Mouse (Mus musculus) limb, embryonic 10.5 days (tissue): ENCODE data around the gene Rnf126. TPM values are rescaled to one million over a fixed set of nuclear protein-coding genes. Genes with fewer than 3 reads are reported as not detected.

Source experiments
- DNase-seq: peaks from one replicate; pipeline ENCODE4 v3.0.0-alpha.2; 2017; ENCODE audit warnings: low spot score
- H3K27ac ChIP-seq: fragments of 300-500 bp; sonication (generic); 2 replicates; pipeline ENCODE4 v1.5.1; 2016; ENCODE audit warnings: mild to moderate bottlenecking
- H3K27me3 ChIP-seq: fragments of 300-500 bp; sonication (generic); 2 replicates; pipeline ENCODE4 v1.6.1; 2016; ENCODE audit warnings: low read depth, mild to moderate bottlenecking; ENCODE audit not compliant: poor library complexity, severe bottlenecking
- H3K36me3 ChIP-seq: fragments of 300-500 bp; sonication (generic); 2 replicates; pipeline ENCODE4 v1.6.1; 2016; ENCODE audit warnings: mild to moderate bottlenecking, moderate library complexity
- H3K4me1 ChIP-seq: fragments of 300-500 bp; sonication (generic); 2 replicates; pipeline ENCODE4 v1.6.1; 2016
- H3K4me3 ChIP-seq: fragments of 300-500 bp; sonication (generic); 2 replicates; pipeline ENCODE4 v1.5.1; 2016; ENCODE audit warnings: mild to moderate bottlenecking, moderate library complexity
- H3K9me3 ChIP-seq: fragments of 300-500 bp; sonication (generic); replicated peaks from 2 replicates; pipeline ENCODE4 v1.6.1; 2016; ENCODE audit warnings: mild to moderate bottlenecking
- WGBS: fragments of 180-500 bp; shearing (Covaris S2); methylation state at CpG from one replicate; pipeline ENCODE4 v1.1.7; 2016; 5-methylcytosine and 5-hydroxymethylcytosine counted together
- polyA plus RNA-seq: library from polyadenylated mRNA; unstranded; fragments of >200 nt; fragmentation: Nextera tagmentation; extraction: Ambion mirVana; gene quantifications from 2 replicates; pipeline ENCODE4 v1.2.1, GENCODE M21; 2016

Rnf126 gene
- polyA plus RNA-seq, 1 experiment from 2014 or later = 141 TPM

DNA sequence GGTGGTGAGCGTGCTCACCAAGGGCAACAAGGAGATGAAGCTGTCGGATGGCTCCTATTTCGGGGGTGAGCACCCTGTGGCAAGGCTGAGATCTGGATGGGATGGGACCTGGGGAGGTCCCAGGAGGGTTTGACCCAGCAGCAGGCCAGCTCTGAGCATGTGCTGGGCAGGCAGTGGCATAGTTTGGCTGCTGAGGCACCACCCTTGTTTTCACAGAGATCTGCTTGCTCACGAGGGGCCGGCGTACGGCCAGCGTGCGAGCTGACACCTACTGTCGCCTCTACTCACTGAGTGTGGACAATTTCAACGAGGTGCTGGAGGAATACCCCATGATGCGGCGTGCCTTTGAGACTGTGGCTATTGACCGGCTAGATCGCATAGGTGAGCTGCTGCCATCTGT is 32.9 kb downstream of the Rnf126 start:
- Histone ChIP-seq H3K4me3 (no peak overlapping the region), H3K9me3 (peaks cover 12% of the 10 kb centered on the region), H3K27ac (no peak overlapping the region), H3K27me3 (peaks cover 36% of the 10 kb centered on the region), H3K4me1 (peaks cover 11% of the 10 kb centered on the region), H3K36me3 (peaks cover 63% of the 10 kb centered on the region)
- 94% methylated on average over 15 of the region's 15 CpGs for WGBS
- no peak for DNase-seq

DNA sequence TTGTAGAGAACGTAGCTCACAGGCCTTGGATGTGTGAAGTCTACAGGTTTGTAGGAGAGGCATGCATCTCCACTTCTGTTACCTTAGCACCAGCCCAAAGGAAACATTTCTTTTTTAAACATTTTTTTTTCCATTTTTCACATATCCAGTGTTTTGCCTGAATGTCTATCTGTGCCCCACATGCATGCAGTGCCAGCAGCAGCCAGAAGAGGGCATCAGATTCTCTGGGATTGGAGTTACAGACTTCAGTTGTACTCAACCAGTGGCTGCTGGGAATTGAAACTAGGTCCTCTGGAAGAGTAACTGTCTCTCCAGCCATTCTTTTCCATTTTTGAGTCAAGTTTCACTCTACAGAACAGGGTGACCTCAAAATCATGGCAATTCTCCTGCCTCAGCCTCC is 34.3 kb downstream of the Rnf126 start:
- Histone ChIP-seq H3K9me3 (peaks cover 3% of the 10 kb centered on the region; the same call in 1 of the 2 replicates), H3K4me1 (peaks cover 11% of the 10 kb centered on the region), H3K27ac (no peak overlapping the region), H3K27me3 (peaks cover 34% of the 10 kb centered on the region), H3K36me3 (peaks cover 50% of the 10 kb centered on the region), H3K4me3 (no peak overlapping the region)
- 97% methylated on average over 1 of the region's 1 CpGs for WGBS
- DNase-seq = no peak

DNA sequence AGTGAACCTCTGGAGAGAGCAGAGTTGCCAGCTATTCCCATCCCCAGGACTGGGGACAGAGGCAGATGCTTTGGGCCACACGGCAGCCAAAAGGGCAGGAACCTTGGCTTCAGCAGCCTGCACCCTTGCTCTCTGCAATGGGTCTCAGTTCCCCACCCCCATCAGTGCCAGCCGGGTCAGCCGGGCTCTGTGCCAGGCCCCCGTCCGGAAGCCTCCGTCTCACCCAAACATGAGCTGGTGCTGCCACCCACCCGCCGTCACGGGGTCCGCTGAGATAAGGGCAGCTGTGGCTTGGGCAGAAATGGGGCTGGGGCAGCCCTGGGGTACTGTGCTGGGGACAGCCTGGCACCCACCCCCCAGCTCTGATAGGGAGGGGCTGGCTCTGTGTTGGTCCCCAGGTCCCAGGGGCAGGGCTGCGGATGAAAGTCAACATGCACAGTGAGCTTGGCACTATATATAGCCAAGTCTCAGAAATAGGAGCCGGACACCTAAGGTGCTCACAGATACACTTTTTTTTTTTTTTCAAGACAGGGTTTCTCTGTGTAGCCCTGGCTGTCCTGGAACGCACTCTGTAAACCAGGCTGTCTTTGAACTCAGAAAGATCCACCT is 37.3 kb downstream of the Rnf126 start:
- Histone ChIP-seq H3K9me3 (no peaks in the 10 kb centered on the region), H3K27ac (no peak overlapping the region), H3K36me3 (peaks cover 19% of the 10 kb centered on the region), H3K27me3 (peaks cover 4% of the 10 kb centered on the region; the same call in 1 of the 2 replicates), H3K4me1 (peaks cover 3% of the 10 kb centered on the region; the same call in 1 of the 2 replicates), H3K4me3 (no peak overlapping the region)
- DNase-seq = no peak
- WGBS = 89% methylated on average over 13 of the region's 13 CpGs

DNA sequence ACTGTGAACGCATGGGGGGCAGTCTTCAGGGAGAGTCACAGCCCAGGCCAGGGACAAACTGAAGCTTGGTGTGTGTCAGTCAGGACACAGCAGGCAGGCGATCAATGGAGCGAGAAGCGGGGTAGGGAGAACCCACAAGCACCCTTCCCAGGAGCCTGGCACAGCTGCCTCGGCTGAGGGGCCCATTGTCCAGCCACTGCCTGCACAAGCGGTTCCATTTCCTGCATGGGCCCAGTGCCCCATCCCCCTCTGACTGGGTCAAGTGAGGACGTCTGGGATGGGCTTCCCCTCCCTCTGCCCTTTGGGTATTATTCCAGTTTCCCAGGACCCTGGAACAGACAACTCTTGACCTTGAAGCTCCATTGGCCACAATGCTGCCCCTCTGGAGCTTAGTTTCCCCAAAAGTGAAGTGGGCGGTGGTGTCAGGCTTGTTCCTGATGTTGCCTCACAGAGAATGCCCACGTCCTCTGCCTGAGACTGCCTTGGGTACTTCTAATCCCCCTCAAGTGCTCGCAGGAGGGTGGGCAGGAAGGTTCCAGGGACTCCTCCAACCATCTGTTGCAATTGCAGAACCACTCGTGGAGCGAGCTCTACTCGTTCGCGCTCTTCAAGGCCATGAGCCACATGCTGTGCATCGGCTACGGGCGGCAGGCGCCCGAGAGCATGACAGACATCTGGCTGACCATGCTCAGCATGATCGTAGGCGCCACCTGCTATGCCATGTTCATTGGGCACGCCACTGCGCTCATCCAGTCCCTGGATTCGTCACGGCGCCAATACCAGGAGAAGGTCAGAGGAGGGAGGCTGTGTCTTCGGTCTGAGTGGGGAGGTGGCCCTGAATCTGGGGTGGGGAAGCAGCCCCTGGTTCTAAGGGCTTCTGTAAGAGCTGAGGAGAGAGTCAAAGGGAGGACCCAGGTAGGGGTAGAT is 38.2 kb downstream of the Rnf126 start:
- H3K4me1 ChIP-seq = peaks cover 3% of the 10 kb centered on the region; the same call in 1 of the 2 replicates
- H3K4me3 ChIP-seq = no peak overlapping the region
- WGBS = 77% methylated on average over 28 of the region's 28 CpGs
- H3K27ac ChIP-seq = no peak overlapping the region
- no peaks in the 10 kb centered on the region for H3K9me3 ChIP-seq
- no peaks in the 10 kb centered on the region for H3K27me3 ChIP-seq
- no peak for DNase-seq
- H3K36me3 ChIP-seq = peaks cover 11% of the 10 kb centered on the region

DNA sequence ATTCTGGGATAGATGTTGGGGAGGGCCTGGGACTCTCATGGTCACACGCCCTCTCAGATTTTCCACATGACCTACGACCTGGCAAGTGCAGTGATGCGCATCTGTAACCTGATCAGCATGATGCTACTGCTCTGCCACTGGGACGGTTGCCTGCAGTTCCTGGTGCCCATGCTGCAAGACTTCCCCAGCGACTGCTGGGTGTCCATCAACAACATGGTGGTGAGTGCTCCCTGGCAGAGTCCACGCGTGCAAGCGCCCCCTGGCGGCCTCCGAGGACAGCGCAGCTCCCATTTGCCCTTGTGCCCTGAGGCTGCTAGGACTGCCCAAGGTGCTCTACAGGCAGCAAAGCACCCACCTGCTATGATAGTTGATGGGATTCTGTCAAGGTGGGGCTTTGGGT is 40.7 kb downstream of the Rnf126 start:
- Histone ChIP-seq H3K9me3 (no peaks in the 10 kb centered on the region), H3K4me3 (no peak overlapping the region), H3K27me3 (0 out of 2 replicates have a peak, but pooled peaks cover 1% of the 10 kb centered on the region), H3K36me3 (no peaks in the 10 kb centered on the region), H3K4me1 (peaks cover 3% of the 10 kb centered on the region; the same call in 1 of the 2 replicates), H3K27ac (no peak overlapping the region)
- DNase-seq = peak; percentile 60
- 36% methylated on average over 11 of the region's 11 CpGs for WGBS

DNA sequence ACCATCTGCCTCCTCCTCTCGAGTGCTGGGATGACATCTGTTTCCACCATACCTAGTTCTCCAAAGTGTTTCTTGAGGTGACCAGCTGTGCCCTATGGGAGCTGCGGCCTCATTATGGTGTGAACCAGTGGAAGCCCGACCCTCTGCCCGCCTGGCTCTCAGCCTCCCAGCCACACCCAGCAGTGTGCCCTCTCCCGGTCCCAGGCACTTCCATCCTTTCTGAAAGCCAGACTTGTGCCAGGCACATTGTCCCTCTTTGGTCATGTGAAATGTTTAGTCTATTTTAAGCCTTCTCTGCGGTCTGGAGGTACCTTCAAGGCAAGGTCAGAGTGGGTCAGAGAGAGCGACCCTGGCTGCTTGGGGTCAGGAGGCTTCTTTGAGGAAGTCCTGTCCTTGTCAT is 43.1 kb downstream of the Rnf126 start:
- DNase-seq = no peak
- 84% methylated on average over 7 of the region's 7 CpGs for WGBS

DNA sequence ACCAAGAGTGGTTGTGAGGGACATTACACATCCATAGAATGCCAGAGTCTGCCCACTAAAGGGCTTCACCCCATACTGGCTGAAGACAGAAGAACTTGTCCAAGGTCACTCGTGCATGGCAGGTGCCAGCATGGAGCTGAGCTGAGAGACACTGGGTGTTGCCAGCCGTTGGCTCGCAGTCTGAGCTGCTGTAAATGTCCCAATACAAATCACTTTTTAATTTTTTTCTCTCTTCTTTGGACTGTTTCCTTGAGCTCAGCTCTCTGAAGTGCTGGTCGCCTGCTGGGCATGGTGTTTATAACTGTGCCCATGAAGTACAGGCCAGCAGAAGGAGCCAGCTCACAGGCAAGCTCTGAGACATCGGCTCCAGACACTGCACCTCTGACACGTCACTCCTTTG is 43.7 kb downstream of the Rnf126 start:
- 81% methylated on average over 6 of the region's 6 CpGs for WGBS
- peaks cover 30% of the 10 kb centered on the region for H3K27me3 ChIP-seq

More for the DNA sequence above, 43.1 kb downstream of the Rnf126 start:
- Histone ChIP-seq H3K4me3 (no peak overlapping the region), H3K9me3 (no peaks in the 10 kb centered on the region), H3K4me1 (peaks cover 3% of the 10 kb centered on the region; the same call in 1 of the 2 replicates), H3K27ac (no peak overlapping the region), H3K36me3 (no peaks in the 10 kb centered on the region), H3K27me3 (peaks cover 24% of the 10 kb centered on the region)

GRCm38 (mm10) chr10:79721089-79721488 is 45.7 kb downstream of the Rnf126 start:
- Histone ChIP-seq H3K27ac (no peak overlapping the region), H3K36me3 (no peaks in the 10 kb centered on the region), H3K9me3 (no peaks in the 10 kb centered on the region), H3K4me1 (peaks cover 19% of the 10 kb centered on the region), H3K27me3 (peaks cover 50% of the 10 kb centered on the region), H3K4me3 (no peak overlapping the region)
- no peak for DNase-seq
- WGBS = 74% methylated on average over 5 of the region's 5 CpGs

More for the DNA sequence above, 43.7 kb downstream of the Rnf126 start:
- Histone ChIP-seq H3K9me3 (no peaks in the 10 kb centered on the region), H3K27ac (no peak overlapping the region), H3K4me3 (no peak overlapping the region), H3K4me1 (peaks cover 3% of the 10 kb centered on the region; the same call in 1 of the 2 replicates), H3K36me3 (no peaks in the 10 kb centered on the region)
- no peak for DNase-seq

GRCm38 (mm10) chr10:79717640-79718357 is 49.0 kb downstream of the Rnf126 start:
- peaks cover 80% of the 10 kb centered on the region for H3K27me3 ChIP-seq
- H3K36me3 ChIP-seq = peaks cover 2% of the 10 kb centered on the region; the same call in 1 of the 2 replicates
- WGBS = 6% methylated on average over 43 of the region's 43 CpGs
- H3K9me3 ChIP-seq = no peaks in the 10 kb centered on the region
- H3K4me1 ChIP-seq = peaks cover 19% of the 10 kb centered on the region
- DNase-seq = peak; percentile 90
- no peak overlapping the region for H3K27ac ChIP-seq
- peak overlapping the region; percentile 61 for H3K4me3 ChIP-seq

DNA sequence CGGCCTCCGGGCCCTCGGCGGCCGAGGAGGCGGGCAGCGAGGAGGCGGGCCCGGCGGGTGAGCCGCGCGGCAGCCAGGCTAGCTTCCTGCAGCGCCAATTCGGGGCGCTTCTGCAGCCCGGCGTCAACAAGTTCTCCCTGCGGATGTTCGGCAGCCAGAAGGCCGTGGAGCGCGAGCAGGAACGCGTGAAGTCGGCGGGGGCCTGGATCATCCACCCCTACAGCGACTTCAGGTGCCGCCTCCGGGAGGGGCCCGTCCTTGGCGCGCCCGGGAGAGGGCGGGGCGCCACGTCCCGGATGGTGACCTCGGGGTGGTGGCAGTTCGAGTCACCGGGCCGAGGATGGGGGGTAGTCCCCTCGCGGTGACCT is 49.8 kb downstream of the Rnf126 start:
- DNase-seq = no peak
- peaks cover 19% of the 10 kb centered on the region for H3K4me1 ChIP-seq
- H3K27me3 ChIP-seq = peaks cover 80% of the 10 kb centered on the region
- WGBS = under 1% methylated on average over 44 of the region's 44 CpGs
- no peak overlapping the region for H3K27ac ChIP-seq
- H3K9me3 ChIP-seq = no peaks in the 10 kb centered on the region
- H3K36me3 ChIP-seq = peaks cover 10% of the 10 kb centered on the region
- H3K4me3 ChIP-seq = peak overlapping the region; percentile 61

DNA sequence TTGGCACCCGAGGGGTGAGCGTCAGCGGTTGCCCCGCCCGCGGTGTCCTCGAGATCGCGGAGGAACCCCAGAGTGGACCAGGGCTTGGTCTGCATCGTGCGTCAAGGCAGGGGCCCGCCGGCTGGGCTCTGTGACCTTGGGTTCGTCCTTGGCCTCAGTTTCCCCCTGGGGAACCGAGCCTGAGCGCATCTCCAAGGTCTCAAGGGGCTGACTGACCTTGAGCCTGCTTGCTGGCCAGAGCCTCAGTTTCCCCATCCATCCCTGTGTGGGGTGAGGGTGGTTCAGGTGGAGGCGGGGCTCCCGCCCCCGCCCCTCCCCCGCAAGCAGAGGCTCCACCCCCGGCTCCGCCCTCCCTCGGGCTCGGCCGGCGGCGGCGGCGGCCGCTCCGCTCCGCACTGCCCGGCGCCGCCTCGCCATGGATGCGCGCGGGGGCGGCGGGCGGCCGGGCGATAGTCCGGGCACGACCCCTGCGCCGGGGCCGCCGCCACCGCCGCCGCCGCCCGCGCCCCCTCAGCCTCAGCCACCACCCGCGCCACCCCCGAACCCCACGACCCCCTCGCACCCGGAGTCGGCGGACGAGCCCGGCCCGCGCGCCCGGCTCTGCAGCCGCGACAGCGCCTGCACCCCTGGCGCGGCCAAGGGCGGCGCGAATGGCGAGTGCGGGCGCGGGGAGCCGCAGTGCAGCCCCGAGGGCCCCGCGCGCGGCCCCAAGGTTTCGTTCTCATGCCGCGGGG is 50.3 kb downstream of the Rnf126 start, which contains the start of gene Hcn2:
Gene Hcn2, plus strand, starts transcription at position 381 of the 734 bp plus-strand sequence.
- H3K4me1 ChIP-seq = peaks cover 19% of the 10 kb centered on the region
- H3K36me3 ChIP-seq = peaks cover 16% of the 10 kb centered on the region
- DNase-seq = no peak
- no peak within 1 kb of the TSS for H3K27ac ChIP-seq
- WGBS = 5% methylated on average over 79 of the region's 91 CpGs
- H3K9me3 ChIP-seq = no peaks in the 10 kb centered on the region
- H3K4me3 ChIP-seq = peak within 1 kb of the TSS; percentile 61
- H3K27me3 ChIP-seq = peaks cover 80% of the 10 kb centered on the region

- Histone ChIP-seq H3K4me1 (peaks cover 19% of the 10 kb centered on the region), H3K27me3 (peaks cover 69% of the 10 kb centered on the region), H3K36me3 (peaks cover 30% of the 10 kb centered on the region), H3K27ac (no peak overlapping the region), H3K4me3 (no peak overlapping the region), H3K9me3 (no peaks in the 10 kb centered on the region)
- DNase-seq = no peak
- WGBS = 74% methylated on average over 4 of the region's 4 CpGs
These were observed 51.8 kb downstream of the Rnf126 start for GRCm38 (mm10) chr10:79714996-79715395.
